Mouse (Mus musculus) heart, postnatal 0 days (tissue): Measurements from ENCODE around the gene Mecp2. TPM values are rescaled to one million over a fixed set of nuclear protein-coding genes. Genes with fewer than 3 reads are reported as not detected.
A peak's percentile ranks its signal among the peaks of the same experiment; 100 is the strongest.

Experiments
- ATAC-seq: fragments of 200-750 bp; cut with Nextera tagmentation; 2 replicates; pipeline ENCODE4 v1.8.0; 2017; ENCODE audit warnings: low read depth, moderate number of reproducible peaks, moderate library complexity; ENCODE audit not compliant: insufficient read depth
- DNase-seq: peaks from one replicate; pipeline ENCODE4 v3.0.0-alpha.2; 2016; ENCODE audit warnings: low spot score
- H3K27ac ChIP-seq: fragments of 300-500 bp; sonication (generic); 2 replicates; pipeline ENCODE4 v1.5.1; 2014; ENCODE audit warnings: low read depth, mild to moderate bottlenecking
- H3K27me3 ChIP-seq: fragments of 300-500 bp; sonication (generic); 2 replicates; pipeline ENCODE4 v1.6.1; 2014; ENCODE audit warnings: low read length, mixed read lengths; ENCODE audit not compliant: control insufficient read depth, insufficient read depth
- H3K36me3 ChIP-seq: fragments of 300-500 bp; sonication (generic); replicated peaks from 2 replicates; pipeline ENCODE4 v1.6.1; 2014; ENCODE audit warnings: low read length, mixed read lengths; ENCODE audit not compliant: control insufficient read depth, insufficient read depth
- H3K4me1 ChIP-seq: fragments of 300-500 bp; sonication (generic); 2 replicates; pipeline ENCODE4 v1.6.1; 2014; ENCODE audit warnings: antibody characterized with exemption; ENCODE audit not compliant: control insufficient read depth, insufficient read depth
- H3K4me2 ChIP-seq: fragments of 300-500 bp; sonication (generic); 2 replicates; pipeline ENCODE4 v1.6.1; 2014; ENCODE audit warnings: low read depth, mild to moderate bottlenecking, low read length, moderate library complexity
- H3K4me3 ChIP-seq: fragments of 300-500 bp; sonication (generic); 2 replicates; pipeline ENCODE4 v1.5.1; 2014; ENCODE audit warnings: low read depth, low read length
- H3K9ac ChIP-seq: fragments of 300-500 bp; sonication (generic); replicated peaks from 2 replicates; pipeline ENCODE4 v1.6.1; 2014; ENCODE audit warnings: low read depth, low read length, mixed read lengths
- H3K9me3 ChIP-seq: fragments of 300-500 bp; sonication (generic); replicated peaks from 2 replicates; pipeline ENCODE4 v1.6.1; 2016; ENCODE audit warnings: low read length; ENCODE audit not compliant: control insufficient read depth
- CTCF ChIP-seq: IDR thresholded peaks from 2 replicates; pipeline ENCODE4 v1.5.1; 2016; ENCODE audit warnings: antibody characterized with exemption, control low read depth, low read depth
- EP300 ChIP-seq: IDR thresholded peaks from 2 replicates; pipeline ENCODE4 v1.6.1; 2016; ENCODE audit warnings: antibody characterized with exemption, low read depth
- WGBS: fragments of 180-500 bp; shearing (Covaris S2); extraction: QIAGEN DNeasy Blood & Tissue Kit; methylation state at CpG from one replicate; pipeline ENCODE4 v1.1.7; 2014; 5-methylcytosine and 5-hydroxymethylcytosine counted together
- microRNA counts: library from miRNA; unstranded; fragments of <30 nt; microRNA quantifications from one replicate; lab custom pipeline; 2015
- microRNA-seq: library from miRNA; unstranded; fragments of <30 nt; microRNA quantifications from one replicate; pipeline ENCODE4, GENCODE M21; 2016
- polyA plus RNA-seq: library from polyadenylated mRNA; unstranded; fragments of >200 nt; fragmentation: Nextera tagmentation; extraction: Ambion mirVana; gene quantifications from 2 replicates; pipeline ENCODE4 v1.2.1, GENCODE M21; 2015
- total RNA-seq: library from RNA; depleted of rRNA; stranded (reverse); fragments of >200 nt; gene quantifications from 2 replicates; pipeline ENCODE4 v1.2.3, GENCODE M21; 2014; ENCODE audit warnings: low replicate concordance; rRNA removed

Gene Mecp2
- total and polyA plus RNA-seq, 2 experiments from 2014 or later: 10.8 to 15.6 TPM

DNA sequence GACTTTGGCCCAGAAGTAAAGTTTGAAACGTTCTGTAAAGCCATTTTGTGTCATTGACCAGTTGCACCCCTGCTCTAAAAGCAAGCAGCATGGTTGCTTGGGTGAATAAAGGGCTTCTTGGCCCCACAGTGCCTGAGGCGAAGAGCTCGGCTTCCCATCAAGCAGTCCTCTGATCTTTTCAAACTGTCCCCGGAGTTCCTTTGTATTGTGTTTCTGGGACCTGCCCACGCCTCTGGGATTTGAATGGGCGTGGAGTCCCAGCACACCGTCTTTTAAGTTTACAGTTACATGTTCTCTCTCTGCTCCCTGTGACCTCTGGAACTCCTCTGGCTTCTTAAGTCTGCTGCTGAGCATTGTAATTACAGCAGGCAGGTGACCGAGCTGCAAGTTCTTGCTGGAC lies 127.1 kb downstream of the Mecp2 start:
- 64% methylated on average over 8 of the region's 8 CpGs for WGBS
- no peak overlapping the region for H3K9ac ChIP-seq
- no peak overlapping the region for H3K27ac ChIP-seq
- no peak overlapping the region for H3K4me2 ChIP-seq
- H3K4me1 ChIP-seq: no peaks in the 10 kb centered on the region
- no peak for ATAC-seq
- no peaks in the 10 kb centered on the region for H3K27me3 ChIP-seq
- no peak for DNase-seq
- no peak for TF ChIP-seq CTCF
- no peak for TF ChIP-seq EP300
- H3K9me3 ChIP-seq: no peaks in the 10 kb centered on the region
- no peaks in the 10 kb centered on the region for H3K36me3 ChIP-seq
- H3K4me3 ChIP-seq: no peak overlapping the region

DNA sequence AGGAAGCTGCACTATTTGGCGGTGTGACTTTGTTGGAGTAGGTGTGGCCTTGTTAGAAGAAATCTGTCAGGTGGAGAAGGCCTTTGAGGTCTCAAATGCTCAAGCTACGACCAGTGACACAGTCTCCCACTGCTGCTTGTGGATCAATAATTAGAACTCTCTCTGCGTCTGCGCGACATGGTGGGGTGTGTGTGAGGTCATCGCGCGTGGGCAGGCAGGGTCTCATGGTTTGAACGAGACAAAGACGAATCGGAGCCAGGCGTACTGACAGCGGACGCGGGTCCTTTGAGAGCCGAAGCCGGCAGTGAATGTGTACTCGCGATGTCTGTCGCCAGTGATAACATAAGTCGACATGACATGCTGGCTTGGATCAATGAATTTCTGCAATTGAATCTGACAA lies 128.8 kb downstream of the Mecp2 start:
- no peak overlapping the region for H3K27ac ChIP-seq
- H3K9me3 ChIP-seq: no peaks in the 10 kb centered on the region
- no peaks in the 10 kb centered on the region for H3K27me3 ChIP-seq
- ATAC-seq (no peak), DNase-seq (no peak)
- H3K4me1 ChIP-seq: no peaks in the 10 kb centered on the region
- WGBS: 71% methylated on average over 21 of the region's 21 CpGs
- no peak overlapping the region for H3K4me3 ChIP-seq
- no peak overlapping the region for H3K9ac ChIP-seq
- H3K36me3 ChIP-seq: no peaks in the 10 kb centered on the region
- TF ChIP-seq EP300 (no peak), CTCF (no peak)
- H3K4me2 ChIP-seq: no peak overlapping the region

DNA sequence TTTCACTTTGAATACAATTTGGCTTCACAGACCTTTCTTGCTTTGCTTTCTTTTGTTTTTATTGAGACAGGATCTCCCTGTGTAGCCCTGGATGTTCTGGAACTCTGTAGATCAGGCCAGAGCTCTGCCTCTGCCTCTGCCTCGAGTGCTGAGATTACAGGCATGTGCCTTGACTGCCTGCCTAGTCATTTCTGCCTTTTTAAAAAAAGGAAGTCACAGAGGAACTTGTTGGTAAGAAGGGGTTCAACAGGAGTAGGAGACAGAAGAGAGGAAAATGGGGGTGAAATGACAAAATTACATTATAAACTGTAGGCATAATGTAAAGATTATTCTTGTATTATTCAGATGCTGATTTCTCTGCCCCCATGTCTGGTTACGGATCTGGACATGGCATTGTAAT lies 131.5 kb downstream of the Mecp2 start:
- no peaks in the 10 kb centered on the region for H3K4me1 ChIP-seq
- no peak overlapping the region for H3K27ac ChIP-seq
- no peak for TF ChIP-seq CTCF
- TF ChIP-seq EP300: no peak
- H3K4me3 ChIP-seq: no peak overlapping the region
- H3K27me3 ChIP-seq: no peaks in the 10 kb centered on the region
- DNase-seq (no peak), ATAC-seq (no peak)
- no peaks in the 10 kb centered on the region for H3K36me3 ChIP-seq
- WGBS: 60% methylated on average over 2 of the region's 2 CpGs
- H3K9me3 ChIP-seq: no peaks in the 10 kb centered on the region
- no peak overlapping the region for H3K9ac ChIP-seq
- H3K4me2 ChIP-seq: no peak overlapping the region

DNA sequence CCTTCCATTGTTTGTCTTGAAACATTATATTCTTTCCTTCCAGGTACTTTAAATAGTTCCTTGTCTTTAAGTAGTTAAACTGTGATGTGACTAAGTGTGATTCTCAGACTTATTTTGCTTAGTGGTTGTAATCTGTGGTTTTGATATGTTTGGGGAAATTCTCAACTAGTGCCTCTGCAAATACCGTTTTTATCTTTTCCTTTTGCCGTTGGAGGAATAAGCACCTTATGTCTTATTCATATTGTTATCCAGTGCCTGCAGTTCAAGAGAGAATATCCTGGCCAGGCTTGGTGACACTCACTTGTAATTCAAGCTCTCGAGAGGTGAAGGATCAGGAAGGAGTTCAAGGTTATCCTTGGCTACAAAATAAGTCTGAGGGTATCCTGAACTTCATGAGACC lies 134.1 kb downstream of the Mecp2 start:
- DNase-seq (no peak), ATAC-seq (no peak)
- H3K4me1 ChIP-seq: no peaks in the 10 kb centered on the region
- no peak overlapping the region for H3K4me2 ChIP-seq
- no peak overlapping the region for H3K27ac ChIP-seq
- no peaks in the 10 kb centered on the region for H3K36me3 ChIP-seq
- H3K9me3 ChIP-seq: no peaks in the 10 kb centered on the region
- TF ChIP-seq EP300 (no peak), CTCF (no peak)
- no peak overlapping the region for H3K4me3 ChIP-seq
- no peaks in the 10 kb centered on the region for H3K27me3 ChIP-seq
- 52% methylated on average over 3 of the region's 3 CpGs for WGBS
- no peak overlapping the region for H3K9ac ChIP-seq

DNA sequence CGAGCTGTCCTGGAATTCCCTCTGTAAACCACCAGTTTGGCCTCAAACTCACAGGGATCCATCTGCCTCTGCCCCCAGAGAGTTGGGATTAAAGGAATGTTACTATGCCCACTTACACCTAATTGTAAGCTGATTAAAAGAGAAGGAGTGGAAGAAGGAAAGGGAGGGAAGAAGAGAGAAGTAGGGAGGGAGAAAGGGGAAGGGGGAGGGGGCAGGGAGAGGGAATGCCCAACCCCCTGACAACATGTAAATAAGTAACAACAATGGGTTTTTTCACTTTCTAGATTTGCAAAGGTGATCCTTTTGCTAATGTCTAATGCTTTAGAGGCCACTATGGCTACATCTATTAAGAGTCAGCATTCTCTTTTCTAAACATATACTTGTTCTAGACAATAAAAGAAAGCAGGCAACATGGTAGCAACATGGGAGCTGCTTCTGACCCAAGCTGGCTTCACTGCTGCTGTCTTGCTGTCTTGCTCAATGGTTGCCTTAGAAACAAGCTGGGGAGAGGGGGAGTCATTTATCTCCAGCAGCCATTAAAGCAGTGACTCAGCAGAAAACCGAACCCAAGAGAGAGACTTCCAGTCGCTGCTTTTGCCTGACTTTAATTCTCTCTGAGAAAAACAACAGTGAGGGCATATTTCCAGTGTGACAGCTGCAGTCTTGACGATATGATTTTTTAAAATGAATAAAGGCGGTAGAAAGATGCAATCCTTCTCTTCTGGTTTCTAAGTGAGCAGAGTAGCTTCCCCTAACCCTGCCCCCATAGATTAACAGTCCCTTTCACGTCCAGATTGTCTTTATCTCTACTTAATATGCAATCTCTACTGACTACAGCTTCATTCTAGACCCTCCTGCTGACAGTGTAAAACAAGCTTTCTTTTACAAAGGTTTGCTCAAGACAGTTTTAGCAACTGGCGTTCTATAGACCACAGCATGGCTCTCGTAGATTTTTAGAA lies 136.0 kb downstream of the Mecp2 start:
- Histone ChIP-seq H3K27ac (no peak overlapping the region), H3K4me1 (no peaks in the 10 kb centered on the region), H3K4me3 (no peak overlapping the region), H3K27me3 (no peaks in the 10 kb centered on the region), H3K9me3 (no peaks in the 10 kb centered on the region), H3K4me2 (no peak overlapping the region), H3K9ac (no peak overlapping the region), H3K36me3 (no peaks in the 10 kb centered on the region)
- ATAC-seq (no peak), DNase-seq (peak; percentile 46)
- TF ChIP-seq CTCF: no peak
- TF ChIP-seq EP300: no peak
- 25% methylated on average over 8 of the region's 8 CpGs for WGBS

DNA sequence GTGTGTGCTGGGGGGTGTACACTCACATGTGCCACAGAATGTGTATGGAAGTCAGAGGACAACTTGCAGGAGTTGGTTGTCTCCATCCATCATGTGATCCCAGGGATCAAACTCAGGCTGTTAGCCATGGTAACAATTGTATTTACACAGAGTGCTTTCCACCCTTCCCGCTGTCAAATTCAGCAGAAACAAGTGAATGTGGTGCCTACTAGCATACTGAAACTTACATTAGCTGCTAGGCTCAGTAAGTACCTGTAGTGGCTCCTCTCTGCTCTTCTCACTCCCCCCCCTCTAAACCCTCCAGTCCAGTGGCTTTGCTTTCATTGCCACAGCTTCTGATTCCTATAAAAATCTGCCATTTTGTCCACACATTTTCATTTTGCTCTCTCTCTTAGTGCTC lies 157.4 kb downstream of the Mecp2 start:
- TF ChIP-seq EP300: no peak
- no peak for TF ChIP-seq CTCF
- WGBS: 33% methylated on average over 1 of the region's 1 CpGs
- ATAC-seq: no peak
- H3K27ac ChIP-seq: no peak overlapping the region
- no peak overlapping the region for H3K4me3 ChIP-seq
- H3K4me1 ChIP-seq: no peaks in the 10 kb centered on the region
- H3K9ac ChIP-seq: no peak overlapping the region
- H3K27me3 ChIP-seq: no peaks in the 10 kb centered on the region
- no peaks in the 10 kb centered on the region for H3K9me3 ChIP-seq
- DNase-seq: no peak
- no peaks in the 10 kb centered on the region for H3K36me3 ChIP-seq
- no peak overlapping the region for H3K4me2 ChIP-seq

MicroRNA genes within 50 kb of the gene (microRNA counts, 519-probe panel; counts per million panel counts)
- not detected for microRNA mmu-miR-718 (lab: Ali Mortazavi, UCI)

Small RNAs within 50 kb of the gene (microRNA-seq; reads per million reads assigned to microRNA genes)
- gene Mir5132: 1.2 reads per million
- not detected for gene Mir718

Other genes starting within 250 kb of the Mecp2 start
- not detected in 2 replicates for gene Avpr2, start 243.3 kb downstream of the Mecp2 start, total RNA-seq
- gene Avpr2, start 243.3 kb downstream of the Mecp2 start, polyA plus RNA-seq: not detected in 2 replicates
- 0.42 and 0.50 TPM in 2 replicates for gene L1cam, start 239.3 kb downstream of the Mecp2 start, total RNA-seq
- gene L1cam, start 239.3 kb downstream of the Mecp2 start, polyA plus RNA-seq: 0.05 and 0.15 TPM in 2 replicates
- 0.23 and 6.5 TPM in 2 replicates for gene Arhgap4, start 213.5 kb downstream of the Mecp2 start, total RNA-seq
- gene Arhgap4, start 213.5 kb downstream of the Mecp2 start, polyA plus RNA-seq: 0.51 and 0.72 TPM in 2 replicates
- gene Naa10, start 213.4 kb downstream of the Mecp2 start, total RNA-seq: 62.5 and 95.3 TPM in 2 replicates
- 95.2 and 98.5 TPM in 2 replicates for gene Naa10, start 213.4 kb downstream of the Mecp2 start, polyA plus RNA-seq
- gene Renbp, start 204.5 kb downstream of the Mecp2 start, total RNA-seq: 16.5 and 43.5 TPM in 2 replicates
- gene Renbp, start 204.5 kb downstream of the Mecp2 start, polyA plus RNA-seq: 35.9 and 38.8 TPM in 2 replicates
- gene Hcfc1, start 169.0 kb downstream of the Mecp2 start, total RNA-seq: 70.4 and 81.6 TPM in 2 replicates
- gene Hcfc1, start 169.0 kb downstream of the Mecp2 start, polyA plus RNA-seq: 13.2 and 17.6 TPM in 2 replicates
- gene Irak1, start 111.4 kb downstream of the Mecp2 start, total RNA-seq: 46.9 and 94.8 TPM in 2 replicates
- 31.7 and 35.3 TPM in 2 replicates for gene Irak1, start 111.4 kb downstream of the Mecp2 start, polyA plus RNA-seq
- gene Opn1mw, start 7.9 kb downstream of the Mecp2 start, total RNA-seq: not detected in 2 replicates
- not detected in 2 replicates for gene Opn1mw, start 7.9 kb downstream of the Mecp2 start, polyA plus RNA-seq
- gene Tex28, start 32.5 kb upstream of the Mecp2 start, total RNA-seq: not detected in 2 replicates
- not detected in 2 replicates for gene Tex28, start 32.5 kb upstream of the Mecp2 start, polyA plus RNA-seq
- gene Tktl1, start 41.9 kb upstream of the Mecp2 start, total RNA-seq: not detected in 2 replicates
- not detected in 2 replicates for gene Tktl1, start 41.9 kb upstream of the Mecp2 start, polyA plus RNA-seq
- gene Flna, start 114.5 kb upstream of the Mecp2 start, total RNA-seq: 374 and 672 TPM in 2 replicates
- 58.0 and 67.4 TPM in 2 replicates for gene Flna, start 114.5 kb upstream of the Mecp2 start, polyA plus RNA-seq
- gene Emd, start 119.3 kb upstream of the Mecp2 start, total RNA-seq: 34.4 and 73.4 TPM in 2 replicates
- gene Emd, start 119.3 kb upstream of the Mecp2 start, polyA plus RNA-seq: 13.1 and 13.2 TPM in 2 replicates
- 2,015 and 2,184 TPM in 2 replicates for gene Rpl10, start 135.4 kb upstream of the Mecp2 start, total RNA-seq
- gene Rpl10, start 135.4 kb upstream of the Mecp2 start, polyA plus RNA-seq: 410 and 447 TPM in 2 replicates
- gene Taz, start 146.5 kb upstream of the Mecp2 start, total RNA-seq: 69.3 and 71.1 TPM in 2 replicates
- gene Taz, start 146.5 kb upstream of the Mecp2 start, polyA plus RNA-seq: 60.9 and 69.7 TPM in 2 replicates
- 11.7 and 26.5 TPM in 2 replicates for gene Dnase1l1, start 147.0 kb upstream of the Mecp2 start, total RNA-seq
- gene Dnase1l1, start 147.0 kb upstream of the Mecp2 start, polyA plus RNA-seq: 14.5 and 15.8 TPM in 2 replicates
- gene Atp6ap1, start 161.7 kb upstream of the Mecp2 start, total RNA-seq: 114 and 125 TPM in 2 replicates
- 92.3 and 92.8 TPM in 2 replicates for gene Atp6ap1, start 161.7 kb upstream of the Mecp2 start, polyA plus RNA-seq
- gene Gdi1, start 169.6 kb upstream of the Mecp2 start, total RNA-seq: 62.1 and 81.6 TPM in 2 replicates
- 72.1 and 75.5 TPM in 2 replicates for gene Gdi1, start 169.6 kb upstream of the Mecp2 start, polyA plus RNA-seq
- 2.4 and 9.8 TPM in 2 replicates for gene Fam50a, start 177.7 kb upstream of the Mecp2 start, total RNA-seq
- 40.3 and 41.3 TPM in 2 replicates for gene Fam50a, start 177.7 kb upstream of the Mecp2 start, polyA plus RNA-seq
- 12.9 and 15.9 TPM in 2 replicates for gene Plxna3, start 193.7 kb upstream of the Mecp2 start, total RNA-seq
- gene Plxna3, start 193.7 kb upstream of the Mecp2 start, polyA plus RNA-seq: 0.59 TPM in 2 replicates
- 61.1 and 76.7 TPM in 2 replicates for gene Lage3, start 218.3 kb upstream of the Mecp2 start, total RNA-seq
- gene Lage3, start 218.3 kb upstream of the Mecp2 start, polyA plus RNA-seq: 83.9 and 94.9 TPM in 2 replicates
- 44.2 and 58.2 TPM in 2 replicates for gene Ubl4a, start 237.9 kb upstream of the Mecp2 start, total RNA-seq
- gene Ubl4a, start 237.9 kb upstream of the Mecp2 start, polyA plus RNA-seq: 49.8 and 50.8 TPM in 2 replicates
- gene Slc10a3, start 238.0 kb upstream of the Mecp2 start, total RNA-seq: 9.1 and 17.2 TPM in 2 replicates
- 9.4 and 10.3 TPM in 2 replicates for gene Slc10a3, start 238.0 kb upstream of the Mecp2 start, polyA plus RNA-seq